Mouse (Mus musculus) neural tube, embryonic 14.5 days (tissue): Measurements from ENCODE around the gene Spen. TPM values are rescaled to one million over a fixed set of nuclear protein-coding genes. Genes with fewer than 3 reads are reported as not detected.

ENCODE experiments used
- ATAC-seq: fragments of 200-750 bp; cut with Nextera tagmentation; 2 replicates; pipeline ENCODE4 v1.8.0; 2017; ENCODE audit warnings: low read depth, mild to moderate bottlenecking, moderate TSS enrichment, moderate library complexity
- H3K27ac ChIP-seq: fragments of 300-500 bp; sonication (generic); 2 replicates; pipeline ENCODE4 v1.5.1; 2014; ENCODE audit warnings: low read depth, mild to moderate bottlenecking, control low read depth, low read length, moderate library complexity, mixed read lengths
- H3K27me3 ChIP-seq: fragments of 300-500 bp; sonication (generic); 2 replicates; pipeline ENCODE4 v1.6.1; 2014; ENCODE audit warnings: low read length; ENCODE audit not compliant: control insufficient read depth, insufficient read depth
- H3K36me3 ChIP-seq: fragments of 300-500 bp; sonication (generic); 2 replicates; pipeline ENCODE4 v1.6.1; 2014; ENCODE audit warnings: low read length, mixed read lengths; ENCODE audit not compliant: control insufficient read depth, insufficient read depth
- H3K4me1 ChIP-seq: fragments of 300-500 bp; sonication (generic); 2 replicates; pipeline ENCODE4 v1.6.1; 2014; ENCODE audit warnings: low read length; ENCODE audit not compliant: control insufficient read depth, insufficient read depth
- H3K4me2 ChIP-seq: fragments of 300-500 bp; sonication (generic); 2 replicates; pipeline ENCODE4 v1.6.1; 2014; ENCODE audit warnings: mild to moderate bottlenecking, low read depth, low read length, control low read depth
- H3K4me3 ChIP-seq: fragments of 300-500 bp; sonication (generic); 2 replicates; pipeline ENCODE4 v1.5.1; 2014; ENCODE audit warnings: low read depth, low read length, control low read depth, mixed read lengths
- H3K9ac ChIP-seq: fragments of 300-500 bp; sonication (generic); replicated peaks from 2 replicates; pipeline ENCODE4 v1.6.1; 2014; ENCODE audit warnings: low read depth, mild to moderate bottlenecking, control low read depth, low read length, mixed read lengths
- H3K9me3 ChIP-seq: fragments of 300-500 bp; sonication (generic); 2 replicates; pipeline ENCODE4 v1.6.1; 2016; ENCODE audit warnings: low read length; ENCODE audit not compliant: control insufficient read depth
- WGBS: fragments of 180-500 bp; shearing (Covaris S2); extraction: QIAGEN DNeasy Blood & Tissue Kit; methylation state at CpG from one replicate; pipeline ENCODE4 v1.1.7; 2014; 5-methylcytosine and 5-hydroxymethylcytosine counted together
- polyA plus RNA-seq: library from polyadenylated mRNA; unstranded; fragments of >200 nt; fragmentation: Nextera tagmentation; extraction: Ambion mirVana; gene quantifications from 2 replicates; pipeline ENCODE4 v1.2.1, GENCODE M21; 2014

Spen gene
- polyA plus RNA-seq, 1 experiment from 2014 or later: 23.9 TPM

DNA sequence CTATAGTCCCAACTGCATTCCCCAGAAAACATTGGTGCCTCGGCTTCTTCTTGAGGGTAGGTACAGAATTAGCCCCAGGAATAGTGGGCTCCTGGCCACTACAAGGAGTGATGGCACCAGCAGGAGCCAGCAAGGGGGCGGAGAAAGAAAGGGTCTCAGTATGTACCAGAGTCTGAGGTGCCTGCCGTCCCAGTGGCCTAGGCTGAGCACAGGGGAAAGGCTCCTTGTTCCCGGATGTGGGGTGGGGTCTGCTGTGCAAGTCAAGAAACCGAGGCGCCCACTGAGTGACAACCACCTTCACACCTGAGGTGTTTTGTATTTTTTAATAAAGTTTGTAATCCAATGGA, 70.8 kb downstream of the Spen start:
- no peak overlapping the region for H3K4me2 ChIP-seq
- peaks cover 86% of the 10 kb centered on the region for H3K36me3 ChIP-seq
- no peaks in the 10 kb centered on the region for H3K4me1 ChIP-seq
- no peak overlapping the region for H3K9ac ChIP-seq
- ATAC-seq: no peak
- H3K9me3 ChIP-seq: no peaks in the 10 kb centered on the region
- WGBS: 82% methylated on average over 6 of the region's 6 CpGs
- no peaks in the 10 kb centered on the region for H3K27me3 ChIP-seq
- H3K27ac ChIP-seq: no peak overlapping the region
- H3K4me3 ChIP-seq: no peak overlapping the region

DNA sequence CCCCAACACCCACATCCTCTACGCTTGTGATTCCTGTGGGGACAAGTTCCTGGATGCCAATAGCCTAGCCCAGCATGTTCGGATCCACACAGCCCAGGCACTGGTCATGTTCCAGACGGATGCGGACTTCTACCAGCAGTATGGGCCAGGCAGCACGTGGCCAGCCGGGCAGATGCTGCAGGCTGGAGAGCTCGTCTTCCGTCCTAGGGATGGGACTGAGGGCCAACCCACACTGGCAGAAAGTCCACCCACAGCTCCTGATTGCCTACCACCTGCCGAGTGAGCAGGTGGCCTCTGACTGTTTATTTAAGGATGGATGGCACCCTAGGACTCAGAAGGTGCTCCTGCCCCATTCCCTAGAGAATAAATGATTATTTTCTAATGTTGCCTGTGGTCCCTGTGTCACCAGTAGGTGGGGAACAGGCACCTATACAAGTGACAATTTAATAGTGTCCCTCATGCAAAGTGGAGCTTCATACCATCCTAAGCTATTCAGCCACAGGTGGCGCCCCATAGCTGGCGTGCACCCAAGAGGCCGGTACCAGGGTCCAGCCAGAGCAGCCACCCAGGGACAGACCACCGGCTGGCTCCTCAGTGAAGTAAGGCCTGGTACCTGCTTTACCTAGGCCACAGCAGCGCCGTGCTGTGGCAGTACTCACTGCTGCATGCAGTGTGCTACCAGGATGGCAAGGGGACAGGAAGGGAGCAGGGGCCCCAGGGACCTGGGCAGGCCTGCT, 71.4 kb downstream of the Spen start:
- 85% methylated on average over 15 of the region's 15 CpGs for WGBS
- H3K9me3 ChIP-seq: no peaks in the 10 kb centered on the region
- H3K4me3 ChIP-seq: no peak overlapping the region
- ATAC-seq: no peak
- H3K4me2 ChIP-seq: no peak overlapping the region
- H3K4me1 ChIP-seq: no peaks in the 10 kb centered on the region
- H3K27ac ChIP-seq: no peak overlapping the region
- H3K36me3 ChIP-seq: peaks cover 81% of the 10 kb centered on the region
- H3K27me3 ChIP-seq: no peaks in the 10 kb centered on the region
- H3K9ac ChIP-seq: no peak overlapping the region

DNA sequence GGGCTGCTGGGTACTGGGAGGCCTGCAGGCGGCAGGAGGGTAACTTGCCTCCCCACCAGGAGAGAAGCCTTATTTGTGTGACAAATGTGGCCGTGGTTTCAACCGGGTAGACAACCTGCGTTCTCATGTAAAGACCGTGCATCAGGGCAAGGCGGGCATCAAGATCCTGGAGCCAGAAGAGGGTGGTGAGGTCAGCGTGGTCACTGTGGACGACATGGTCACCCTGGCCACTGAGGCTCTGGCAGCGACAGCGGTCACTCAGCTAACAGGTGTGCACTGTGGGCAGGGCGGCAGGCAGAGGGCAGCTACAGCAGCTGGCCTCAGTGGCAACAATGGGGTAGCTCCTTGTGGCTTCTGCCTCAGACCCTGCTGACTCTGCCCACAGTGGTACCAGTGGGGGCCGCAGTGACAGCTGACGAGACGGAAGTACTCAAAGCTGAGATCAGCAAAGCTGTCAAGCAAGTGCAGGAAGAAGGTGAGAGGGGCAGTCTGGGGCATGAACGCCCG, 72.1 kb downstream of the Spen start:
- H3K4me2 ChIP-seq: no peak overlapping the region
- no peak for ATAC-seq
- WGBS: 93% methylated on average over 16 of the region's 16 CpGs

DNA sequence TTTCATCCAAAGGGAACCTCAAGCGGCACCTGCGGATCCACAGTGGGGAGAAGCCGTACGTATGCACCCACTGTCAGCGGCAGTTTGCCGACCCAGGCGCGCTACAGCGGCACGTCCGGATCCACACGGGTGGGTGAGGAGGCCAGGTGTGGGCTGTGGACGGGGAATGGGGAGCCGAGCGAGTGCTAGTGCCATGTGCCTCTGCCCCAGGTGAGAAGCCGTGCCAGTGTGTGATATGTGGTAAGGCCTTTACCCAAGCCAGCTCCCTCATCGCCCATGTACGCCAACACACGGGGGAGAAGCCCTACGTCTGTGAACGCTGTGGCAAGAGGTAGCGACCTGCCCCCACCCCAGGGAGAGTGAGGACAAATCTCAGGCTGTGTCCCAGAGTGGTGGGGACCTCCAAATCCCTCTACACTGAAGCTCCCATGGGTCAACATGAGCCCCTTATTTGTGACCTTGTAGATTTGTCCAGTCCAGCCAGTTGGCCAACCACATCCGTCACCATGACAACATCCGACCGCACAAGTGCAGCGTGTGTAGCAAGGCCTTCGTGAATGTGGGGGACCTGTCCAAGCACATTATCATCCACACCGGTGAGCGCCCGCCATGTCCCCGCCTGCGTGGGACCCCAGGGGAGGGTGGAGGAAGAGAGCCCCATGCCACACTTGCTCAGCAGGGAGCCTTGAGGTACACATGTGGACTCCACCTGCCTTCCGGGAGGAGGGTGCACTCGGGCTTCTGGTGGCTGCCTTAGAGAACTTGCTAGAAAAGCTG, 72.7 kb downstream of the Spen start:
- Histone ChIP-seq H3K4me2 (no peak overlapping the region), H3K36me3 (peaks cover 74% of the 10 kb centered on the region), H3K9me3 (no peaks in the 10 kb centered on the region), H3K4me1 (no peaks in the 10 kb centered on the region), H3K4me3 (no peak overlapping the region), H3K27ac (no peak overlapping the region), H3K27me3 (no peaks in the 10 kb centered on the region), H3K9ac (no peak overlapping the region)
- 92% methylated on average over 32 of the region's 34 CpGs for WGBS
- ATAC-seq: no peak

More for the DNA sequence above, 72.1 kb downstream of the Spen start:
- no peaks in the 10 kb centered on the region for H3K4me1 ChIP-seq
- H3K9me3 ChIP-seq: no peaks in the 10 kb centered on the region
- no peaks in the 10 kb centered on the region for H3K27me3 ChIP-seq
- no peak overlapping the region for H3K4me3 ChIP-seq
- no peak overlapping the region for H3K9ac ChIP-seq
- no peak overlapping the region for H3K27ac ChIP-seq
- H3K36me3 ChIP-seq: peaks cover 79% of the 10 kb centered on the region

DNA sequence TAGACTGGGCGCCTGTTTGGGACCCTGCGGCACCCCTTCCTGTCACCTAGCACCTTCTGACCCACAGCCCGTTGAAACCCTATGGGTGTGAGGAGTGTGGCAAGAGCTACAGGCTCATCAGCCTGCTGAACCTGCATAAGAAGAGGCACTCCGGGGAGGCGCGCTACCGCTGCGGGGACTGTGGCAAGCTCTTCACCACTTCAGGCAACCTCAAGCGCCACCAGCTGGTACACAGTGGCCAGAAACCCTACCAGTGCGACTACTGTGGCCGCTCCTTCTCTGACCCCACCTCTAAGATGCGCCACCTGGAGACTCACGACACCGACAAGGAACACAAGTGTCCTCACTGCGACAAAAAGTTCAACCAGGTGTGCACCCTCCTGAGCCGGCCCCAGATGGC, 73.7 kb downstream of the Spen start:
- Histone ChIP-seq H3K27me3 (no peaks in the 10 kb centered on the region), H3K9me3 (no peaks in the 10 kb centered on the region), H3K9ac (no peak overlapping the region), H3K4me3 (no peak overlapping the region), H3K4me1 (no peaks in the 10 kb centered on the region), H3K4me2 (no peak overlapping the region), H3K36me3 (peaks cover 64% of the 10 kb centered on the region), H3K27ac (no peak overlapping the region)
- ATAC-seq: no peak
- 80% methylated on average over 16 of the region's 16 CpGs for WGBS

GRCm38 (mm10) chr4:141463472-141463871, 74.9 kb downstream of the Spen start:
- Histone ChIP-seq H3K4me2 (no peak overlapping the region), H3K9me3 (no peaks in the 10 kb centered on the region), H3K27ac (no peak overlapping the region), H3K4me1 (no peaks in the 10 kb centered on the region), H3K9ac (no peak overlapping the region), H3K4me3 (no peak overlapping the region), H3K27me3 (no peaks in the 10 kb centered on the region), H3K36me3 (peaks cover 52% of the 10 kb centered on the region)
- no peak for ATAC-seq
- 89% methylated on average over 14 of the region's 14 CpGs for WGBS

DNA sequence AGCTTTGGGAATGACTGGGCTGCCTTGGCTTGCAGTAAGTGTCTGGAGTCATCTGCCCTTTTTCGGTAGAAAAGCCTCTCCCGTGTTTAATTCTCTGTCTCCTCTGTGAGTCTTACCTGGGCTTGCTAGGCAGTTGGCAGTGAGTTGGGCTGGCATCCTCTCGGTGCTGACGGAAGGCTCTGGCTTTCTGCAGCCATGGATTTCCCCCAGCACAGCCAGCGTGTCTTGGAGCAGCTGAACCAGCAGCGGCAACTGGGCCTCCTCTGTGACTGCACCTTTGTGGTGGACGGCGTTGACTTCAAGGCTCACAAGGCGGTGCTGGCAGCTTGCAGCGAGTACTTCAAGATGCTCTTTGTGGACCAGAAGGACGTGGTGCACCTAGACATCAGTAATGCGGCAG, 76.8 kb downstream of the Spen start:
- 0 out of 2 replicates have a peak, but pooled peaks cover 4% of the 10 kb centered on the region for H3K4me1 ChIP-seq
- no peaks in the 10 kb centered on the region for H3K27me3 ChIP-seq
- peaks cover 39% of the 10 kb centered on the region for H3K36me3 ChIP-seq
- H3K9me3 ChIP-seq: no peaks in the 10 kb centered on the region
- 89% methylated on average over 12 of the region's 12 CpGs for WGBS
- H3K9ac ChIP-seq: no peak overlapping the region
- H3K4me2 ChIP-seq: no peak overlapping the region
- ATAC-seq: no peak
- H3K4me3 ChIP-seq: no peak overlapping the region
- no peak overlapping the region for H3K27ac ChIP-seq

DNA sequence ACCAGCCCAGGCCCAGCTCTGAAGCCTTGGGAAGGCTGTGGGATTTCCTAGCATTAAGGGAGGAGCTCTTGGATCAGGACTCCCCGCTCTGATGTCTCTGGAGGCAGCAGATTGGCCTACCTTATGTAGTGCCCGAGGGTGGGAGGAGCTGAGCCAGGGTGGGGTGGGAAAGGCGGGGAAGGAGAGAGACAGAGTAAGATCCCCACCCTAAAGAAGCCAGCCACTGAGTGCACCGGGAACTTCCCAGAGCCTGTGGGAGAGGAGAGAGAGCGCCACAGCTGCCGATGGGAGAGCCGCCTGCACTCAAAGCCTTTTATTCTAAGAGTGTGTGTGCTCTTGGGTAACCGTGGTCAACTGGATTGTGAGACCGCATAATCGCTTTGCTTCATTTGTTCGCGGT, 77.3 kb downstream of the Spen start:
- Histone ChIP-seq H3K27ac (no peak overlapping the region), H3K27me3 (no peaks in the 10 kb centered on the region), H3K4me1 (0 out of 2 replicates have a peak, but pooled peaks cover 4% of the 10 kb centered on the region), H3K4me2 (no peak overlapping the region), H3K9me3 (no peaks in the 10 kb centered on the region), H3K4me3 (no peak overlapping the region), H3K36me3 (peaks cover 34% of the 10 kb centered on the region), H3K9ac (no peak overlapping the region)
- ATAC-seq: no peak
- 42% methylated on average over 12 of the region's 12 CpGs for WGBS

DNA sequence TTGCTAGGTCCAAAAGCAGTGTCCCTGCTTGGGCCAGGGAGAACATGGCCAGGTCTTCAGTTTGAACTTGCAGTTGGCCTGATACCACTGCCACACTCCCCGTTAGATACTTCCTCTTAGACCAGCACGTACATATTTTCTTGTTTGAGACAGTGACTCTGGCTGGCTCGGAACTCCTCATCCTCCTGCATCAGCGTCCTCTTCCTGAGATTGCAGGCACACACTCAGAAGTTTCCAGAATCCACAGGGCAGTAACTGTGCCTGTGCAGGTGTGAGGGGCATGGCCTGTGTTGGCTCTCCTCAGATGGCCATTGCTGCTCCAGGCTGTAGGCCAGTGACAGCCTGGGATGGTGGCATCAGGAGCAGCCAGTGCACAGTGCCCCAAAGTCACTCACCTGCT, 77.9 kb downstream of the Spen start:
- Histone ChIP-seq H3K4me2 (no peak overlapping the region), H3K36me3 (peaks cover 28% of the 10 kb centered on the region), H3K9ac (no peak overlapping the region), H3K27me3 (no peaks in the 10 kb centered on the region), H3K9me3 (no peaks in the 10 kb centered on the region), H3K4me3 (no peak overlapping the region), H3K27ac (no peak overlapping the region), H3K4me1 (0 out of 2 replicates have a peak, but pooled peaks cover 4% of the 10 kb centered on the region)
- 99% methylated on average over 4 of the region's 4 CpGs for WGBS
- ATAC-seq: no peak
